Comparison of ENCODE assay signal across 25 mouse cellular contexts in genomic region chr6:40584336-40584735, GRCm38 (mm10). TPM values are rescaled to one million over a fixed set of nuclear protein-coding genes. Genes with fewer than 3 reads are reported as not detected.
"Had no signal": no experiment of that assay in that cellular context is flagged by ENCODE, and none has a peak within 500 bp of the region (broad histone marks: within the 10 kb centered on the region; RNA-seq: fewer than 3 reads in every experiment).

No protein-coding gene starts in this region.

- H3K4me2 ChIP-seq: kidney, embryonic 15.5 days; limb, embryonic 12.5 days; midbrain, embryonic 12.5 days; neural tube, embryonic 15.5 days had no signal

- H3K9ac ChIP-seq: kidney, embryonic 15.5 days; limb, embryonic 12.5 days; midbrain, embryonic 12.5 days; neural tube, embryonic 15.5 days had no signal

- H3K9me3 ChIP-seq: kidney, embryonic 15.5 days; limb, embryonic 12.5 days; midbrain, embryonic 12.5 days; neural tube, embryonic 15.5 days had no signal

- ATAC-seq: lung, postnatal 0 days had no signal

- H3K27me3 ChIP-seq: kidney, embryonic 15.5 days; limb, embryonic 12.5 days; midbrain, embryonic 12.5 days; neural tube, embryonic 15.5 days had no signal

- H3K4me1 ChIP-seq: kidney, embryonic 15.5 days; limb, embryonic 12.5 days; midbrain, embryonic 12.5 days; neural tube, embryonic 15.5 days had no signal

- H3K4me3 ChIP-seq: kidney, embryonic 15.5 days; limb, embryonic 12.5 days; midbrain, embryonic 12.5 days; myocyte; neural tube, embryonic 15.5 days had no signal

- DNase-seq: kidney, adult 2 months; kidney, postnatal 14 days; layer of hippocampus, adult 9-11 months; layer of hippocampus, postnatal 36 days; lung, adult 2 months; lung, postnatal 4 days; retina, postnatal 1 day; right cerebral cortex, postnatal 4 days; spleen, adult 18-20 months; thymus, adult 18-20 months; thymus, postnatal 25 days had no signal

- H3K36me3 ChIP-seq: kidney, embryonic 15.5 days; limb, embryonic 12.5 days; midbrain, embryonic 12.5 days; neural tube, embryonic 15.5 days had no signal

- H3K27ac ChIP-seq: kidney, embryonic 15.5 days; limb, embryonic 12.5 days; midbrain, embryonic 12.5 days; neural tube, embryonic 15.5 days had no signal

RNA-seq across cellular contexts. Expression of gene Clec5a, which starts 1.3 kb away (rescaled TPM):
- polyA plus RNA-seq: liver, adult 2 months had no signal

RNA-seq across cellular contexts. Expression of gene Olfr460, which starts 15.0 kb away (rescaled TPM):
- total RNA-seq: layer of hippocampus, postnatal 36 days; left cerebral cortex, adult 8-10 months; left cerebral cortex, postnatal 36 days; liver, adult 2 months; megakaryocyte-erythroid progenitor cell, adult 5-6 weeks had no signal
- polyA plus RNA-seq: intestine, embryonic 14.5 days; kidney, embryonic 15.5 days; large intestine, adult 2 months; limb, embryonic 12.5 days; liver, adult 2 months; lung, adult 2 months; lung, postnatal 0 days; midbrain, embryonic 12.5 days; myocyte; neural tube, embryonic 11.5 days; neural tube, embryonic 15.5 days; stomach, embryonic 14.5 days had no signal

RNA-seq across cellular contexts. Expression of gene Tas2r138, which starts 28.8 kb away (rescaled TPM):
- total RNA-seq: layer of hippocampus, postnatal 36 days; left cerebral cortex, adult 8-10 months; left cerebral cortex, postnatal 36 days; liver, adult 2 months; megakaryocyte-erythroid progenitor cell, adult 5-6 weeks had no signal
- polyA plus RNA-seq: intestine, embryonic 14.5 days; kidney, embryonic 15.5 days; large intestine, adult 2 months; limb, embryonic 12.5 days; lung, adult 2 months; lung, postnatal 0 days; midbrain, embryonic 12.5 days; myocyte; neural tube, embryonic 11.5 days; neural tube, embryonic 15.5 days; stomach, embryonic 14.5 days had no signal

RNA-seq across cellular contexts. Expression of gene Olfr461, which starts 29.5 kb away (rescaled TPM):
- total RNA-seq: layer of hippocampus, postnatal 36 days; left cerebral cortex, adult 8-10 months; left cerebral cortex, postnatal 36 days; liver, adult 2 months; megakaryocyte-erythroid progenitor cell, adult 5-6 weeks had no signal
- polyA plus RNA-seq: intestine, embryonic 14.5 days; kidney, adult 2 months; kidney, embryonic 15.5 days; large intestine, adult 2 months; liver, adult 2 months; lung, adult 2 months; lung, postnatal 0 days; myocyte; neural tube, embryonic 11.5 days had no signal

RNA-seq across cellular contexts. Expression of gene Mgam, which starts 44.3 kb away (rescaled TPM):
- total RNA-seq: layer of hippocampus, postnatal 36 days; left cerebral cortex, postnatal 36 days had no signal
- polyA plus RNA-seq: limb, embryonic 12.5 days; midbrain, embryonic 12.5 days had no signal
